Mouse (Mus musculus) CD4-positive, CD25-positive, alpha-beta regulatory T cell, adult 4 months (primary cell): Measurements from ENCODE around the gene Cct8l1. TPM values are rescaled to one million over a fixed set of nuclear protein-coding genes. Genes with fewer than 3 reads are reported as not detected.

ENCODE experiments used
- ATAC-seq: one replicate; pipeline ENCODE4 v1.8.0; 2017
- polyA plus RNA-seq, 2 experiments: library from polyadenylated mRNA; unstranded; fragments of 100-300 nt; shearing (Covaris generic); gene quantifications; one replicate each; pipeline ENCODE4 v1.2.1; 2017

Gene Cct8l1
- not detected for polyA plus RNA-seq

DNA sequence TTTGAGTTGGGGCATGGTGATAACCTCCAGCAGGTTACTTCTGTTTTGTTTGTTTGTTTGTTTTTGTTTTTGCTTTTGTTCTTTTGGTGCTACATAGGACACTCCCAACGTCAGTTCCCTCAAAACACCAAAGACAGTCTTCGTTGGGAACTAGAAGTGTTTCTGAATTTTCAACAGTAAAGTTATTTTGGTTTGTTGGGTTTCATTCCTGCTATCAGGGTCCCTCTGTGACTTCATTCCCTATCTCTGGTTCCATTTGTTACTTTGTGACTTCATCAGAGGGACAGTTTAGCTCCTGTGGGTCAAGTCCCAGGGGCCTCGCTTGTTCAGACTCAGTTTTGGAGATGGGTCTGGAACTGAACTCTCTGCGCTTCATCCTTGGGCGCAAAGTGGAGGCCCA, at the start of gene Cct8l1:
Gene Cct8l1 (plus strand): TSS at position 301 of the 400 bp plus-strand sequence.
- ATAC-seq: no peak

DNA sequence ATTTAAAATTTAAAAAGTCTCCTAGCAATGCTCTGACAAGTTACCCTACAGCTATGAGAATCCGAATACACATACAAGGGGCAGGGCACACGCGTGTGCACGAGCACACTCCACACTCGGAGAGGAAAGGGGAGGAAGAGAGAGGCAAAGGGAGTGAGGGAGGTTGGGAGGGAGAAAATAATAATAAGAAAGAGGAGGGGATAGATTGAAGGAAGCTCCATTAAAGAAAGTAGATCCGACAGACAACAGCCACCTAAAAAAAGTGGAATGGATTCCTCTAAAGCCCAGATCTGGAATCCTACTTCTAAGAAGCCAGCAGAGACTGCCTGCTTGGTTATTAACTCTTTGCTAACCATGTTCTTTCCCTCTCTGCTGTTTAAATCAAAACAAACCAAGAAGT, 43.8 kb upstream of the Cct8l1 start:
- ATAC-seq: no peak

DNA sequence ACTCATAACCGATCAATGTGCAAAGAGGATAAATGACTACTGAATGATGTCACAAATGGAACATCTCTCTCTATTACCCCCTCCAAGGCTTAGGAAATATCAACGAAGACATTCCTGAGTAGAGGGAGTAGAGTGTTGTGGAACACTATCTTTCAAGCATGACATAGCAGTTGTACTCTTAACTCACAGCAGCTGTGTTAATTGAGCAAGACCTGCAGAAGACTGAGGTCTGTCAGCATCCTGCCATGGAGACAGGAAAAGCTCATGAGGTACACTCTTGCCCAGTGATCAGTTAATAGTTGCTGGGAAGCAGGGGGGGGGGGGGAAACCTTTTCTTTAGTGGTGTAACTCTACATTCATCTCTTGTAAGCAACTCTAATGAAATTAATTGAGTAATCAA, 40.1 kb upstream of the Cct8l1 start:
- ATAC-seq: no peak

DNA sequence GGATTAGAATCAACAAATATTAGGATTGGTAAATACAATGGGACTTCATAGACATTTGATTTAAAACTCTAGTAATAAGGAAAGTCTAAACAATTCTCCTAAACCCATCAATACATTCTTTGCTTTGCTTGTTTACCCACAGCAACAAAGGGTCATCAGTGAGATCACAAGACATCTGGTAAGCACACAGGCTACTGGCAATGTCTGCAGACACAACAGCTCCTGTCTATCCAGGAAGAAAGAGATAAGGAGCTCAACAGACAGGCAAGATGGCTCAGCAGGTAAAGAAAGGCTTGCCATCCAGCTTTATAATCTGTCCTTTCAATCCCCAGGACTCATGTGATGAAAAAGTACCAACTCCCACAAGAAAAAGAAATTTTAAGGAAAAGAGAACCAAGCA, 37.0 kb upstream of the Cct8l1 start:
- no peak for ATAC-seq

DNA sequence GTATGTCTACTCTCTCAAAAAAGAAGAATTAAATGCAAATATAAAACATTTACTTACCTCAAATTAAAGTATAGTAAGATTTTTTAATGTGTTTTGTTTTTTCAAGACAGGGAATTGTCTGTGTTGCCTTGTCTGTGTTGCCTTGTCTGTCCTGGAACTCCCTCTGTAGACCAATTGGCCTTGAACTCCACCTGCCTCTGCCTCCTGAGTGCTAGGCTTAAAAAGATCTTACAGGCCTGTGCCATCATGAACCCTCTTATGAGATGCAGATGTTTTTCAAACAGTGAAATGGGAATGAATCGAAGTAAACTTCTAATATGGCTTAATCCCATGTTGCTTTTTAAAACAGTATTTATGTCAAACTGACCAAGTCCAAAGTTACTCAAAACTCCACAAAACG, 19.2 kb upstream of the Cct8l1 start:
- ATAC-seq: no peak

DNA sequence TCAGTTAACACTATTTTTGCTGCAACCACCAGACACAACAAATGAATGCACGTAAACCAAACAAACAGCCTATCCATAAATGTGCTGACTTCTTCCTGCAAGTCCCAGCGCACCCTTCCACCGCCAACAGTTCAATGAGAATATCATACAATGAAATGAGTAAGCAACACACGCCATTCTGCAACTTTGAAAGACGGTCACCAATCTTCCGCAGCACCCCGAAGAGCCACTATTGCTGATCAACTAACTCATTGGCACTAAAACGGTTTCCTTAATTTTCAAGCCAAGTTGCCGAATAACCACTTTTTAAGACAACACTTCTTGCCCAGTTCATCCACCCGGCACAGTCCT, 18.5 kb upstream of the Cct8l1 start:
- ATAC-seq: no peak

DNA sequence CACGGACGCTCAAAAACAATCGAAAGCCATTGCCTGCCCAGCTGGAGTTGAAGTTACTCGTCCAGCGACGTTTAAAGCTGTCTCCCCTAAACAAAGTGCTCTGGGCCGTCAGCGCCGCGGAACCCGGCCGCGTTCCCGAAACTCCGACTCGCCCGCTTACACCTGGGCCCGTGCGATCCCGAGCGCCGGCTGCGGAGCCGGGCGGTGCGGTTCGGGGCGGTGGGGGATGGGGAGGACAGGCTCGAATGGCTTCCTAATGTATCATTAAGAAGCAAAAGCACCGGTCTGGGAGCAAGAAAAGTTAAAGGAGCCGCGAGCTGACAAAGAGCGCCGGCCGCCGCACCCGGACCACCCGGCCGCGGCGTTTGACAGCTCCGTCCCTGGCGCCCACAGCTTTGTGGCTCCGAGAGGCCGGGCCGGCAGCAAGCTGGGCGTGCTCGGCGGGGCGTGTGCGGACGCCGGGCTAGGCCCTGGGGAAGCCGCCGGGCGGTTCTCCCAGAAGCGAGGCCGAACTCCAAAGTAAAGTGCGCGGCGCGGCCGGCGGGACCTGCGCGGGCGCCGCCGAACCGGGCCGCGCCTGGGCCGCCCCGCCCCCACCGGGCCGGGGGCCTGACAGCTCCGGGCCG, 18.0 kb upstream of the Cct8l1 start:
- ATAC-seq: peak; percentile 8

DNA sequence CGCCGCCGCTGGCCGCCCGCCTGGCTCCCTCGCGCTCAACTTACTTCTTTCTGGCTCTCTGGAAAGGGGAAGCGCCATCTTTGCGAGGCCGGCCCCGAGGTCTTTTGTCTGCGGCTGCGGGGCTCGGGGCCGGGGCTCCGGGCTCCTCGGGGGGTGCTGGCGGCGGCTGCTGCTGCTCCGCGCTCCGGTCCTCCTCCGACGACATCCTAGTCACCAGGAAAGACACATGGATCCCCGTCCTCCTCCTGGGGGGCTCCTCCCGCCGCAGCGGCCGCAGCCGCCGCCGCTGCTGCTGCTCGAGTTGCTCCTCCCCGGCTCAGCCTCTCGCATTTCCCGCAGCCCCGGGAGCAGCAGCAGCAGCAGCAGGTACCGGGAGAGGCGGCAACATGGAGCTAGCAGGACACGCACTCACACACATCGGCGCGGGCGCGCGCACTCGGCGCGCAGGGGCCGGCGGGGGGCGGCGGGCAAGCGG, 17.5 kb upstream of the Cct8l1 start, which contains the start of gene Kmt2c:
Gene Kmt2c (minus strand): TSS at position 438 of the 475 bp plus-strand sequence.
- peak; percentile 27 for ATAC-seq

DNA sequence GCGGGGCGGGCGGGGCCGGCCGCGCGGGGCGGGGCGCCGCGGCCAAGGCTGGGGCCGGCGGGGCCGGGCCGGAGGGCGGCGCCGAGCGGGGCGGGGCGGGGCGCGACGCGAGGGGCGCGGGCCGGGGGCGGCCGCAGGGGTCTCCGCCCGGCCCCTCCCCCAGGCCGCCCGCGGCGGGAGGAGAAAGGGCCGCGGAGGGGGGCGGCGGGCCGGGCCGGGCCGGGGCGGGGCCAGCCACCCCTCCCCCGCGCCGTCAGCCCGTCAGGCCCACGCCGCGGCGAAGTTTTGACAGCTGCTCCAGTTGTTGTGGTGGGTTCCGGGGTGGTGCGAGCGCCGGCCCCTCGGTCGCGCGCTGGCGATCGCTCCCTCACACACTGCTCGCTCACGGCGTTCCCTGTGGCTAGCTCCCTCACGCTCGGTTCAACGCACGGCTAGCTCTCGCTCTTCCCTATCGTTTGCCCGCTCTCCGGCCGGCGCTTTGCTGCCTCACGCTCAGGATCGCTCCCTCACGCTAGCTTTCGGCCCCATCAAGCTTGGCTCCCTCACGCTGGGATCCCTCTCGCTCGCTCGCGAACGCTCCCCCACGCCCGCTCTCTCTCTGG, 16.9 kb upstream of the Cct8l1 start:
- ATAC-seq: peak; percentile 55

DNA sequence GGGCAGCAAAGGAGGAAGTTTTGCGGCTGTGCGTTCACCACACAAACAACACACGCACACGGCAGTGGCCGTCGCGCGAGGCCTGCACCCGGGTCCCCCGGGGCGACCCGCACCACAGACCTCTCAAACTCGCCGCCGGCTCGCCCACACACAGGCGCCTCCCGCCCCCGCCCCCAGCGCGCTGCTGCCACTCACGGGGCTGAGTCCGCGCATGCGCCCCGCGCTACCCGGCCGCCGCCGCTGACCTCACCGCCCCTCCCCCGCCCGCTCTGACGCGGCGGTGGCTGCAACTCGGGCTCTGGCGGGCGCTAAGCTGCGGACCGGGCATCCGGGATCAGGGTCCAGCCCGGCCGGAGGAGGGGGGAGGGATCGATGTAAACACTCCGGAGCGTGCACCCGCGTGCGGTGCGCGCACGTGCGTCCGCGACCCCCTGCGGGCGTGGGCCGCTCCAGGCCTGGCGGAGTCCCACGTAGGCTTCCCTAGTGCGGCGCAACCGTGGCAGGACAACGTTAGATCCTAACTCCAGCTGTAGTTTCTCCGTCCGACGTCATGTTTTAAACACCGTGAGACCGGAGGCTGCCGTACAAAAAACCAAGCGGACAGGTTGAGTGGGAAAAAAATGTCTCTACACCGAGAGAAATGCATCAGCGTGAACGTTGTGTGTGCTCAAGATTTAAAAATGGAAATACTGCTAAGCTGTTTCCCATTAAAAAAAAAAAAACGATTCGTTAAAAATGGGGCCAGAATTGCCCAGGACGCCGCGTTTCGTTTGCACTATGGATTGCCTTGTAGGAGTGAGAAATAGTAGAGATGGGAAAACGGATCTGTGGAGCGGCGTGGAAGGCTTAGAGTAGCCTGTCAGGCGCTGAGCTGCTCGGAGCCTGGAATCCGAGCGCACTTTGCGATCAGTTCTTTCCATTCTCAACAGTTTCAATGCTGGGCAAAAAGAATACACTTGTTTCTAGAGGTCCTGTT, 16.2 kb upstream of the Cct8l1 start:
- peak; percentile 68 for ATAC-seq

DNA sequence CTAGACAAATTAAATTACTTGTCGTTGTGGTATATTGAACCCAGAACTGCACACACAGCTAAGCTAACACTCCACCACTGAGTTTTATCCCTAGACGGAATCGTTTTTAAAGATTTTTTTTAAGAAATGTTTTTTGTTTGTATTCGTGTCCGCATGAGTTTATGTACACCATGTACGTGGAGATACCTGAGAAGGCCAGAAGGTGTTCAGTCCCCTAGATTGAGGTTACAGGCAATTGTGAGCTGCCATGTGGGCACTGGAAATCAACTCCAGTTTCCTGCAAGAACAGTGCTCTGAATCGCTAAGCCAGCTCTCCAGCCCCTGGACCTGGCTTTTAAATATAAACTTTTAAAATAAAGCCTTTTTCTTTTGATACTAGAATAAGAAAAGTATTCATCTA, 15.2 kb upstream of the Cct8l1 start:
- no peak for ATAC-seq

DNA sequence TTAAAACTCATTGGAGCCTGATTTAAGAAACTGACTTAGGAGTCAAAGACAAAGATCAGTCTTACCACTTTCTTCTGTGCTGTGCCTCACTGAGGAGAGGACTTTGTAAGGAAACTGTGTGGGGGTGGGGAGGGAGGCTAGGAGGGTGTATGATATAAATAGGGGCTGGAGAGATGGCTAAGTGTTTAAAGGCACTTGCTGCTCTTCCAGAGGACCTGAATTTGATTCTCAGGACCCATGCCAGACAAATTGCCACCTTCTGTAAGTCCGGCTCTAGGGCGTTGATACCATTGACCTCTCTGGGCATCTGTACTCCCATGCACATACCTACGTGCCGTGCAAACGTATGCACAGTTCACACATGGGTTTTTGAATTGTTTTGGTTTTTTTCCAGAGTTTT, 9.8 kb upstream of the Cct8l1 start:
- ATAC-seq: no peak

DNA sequence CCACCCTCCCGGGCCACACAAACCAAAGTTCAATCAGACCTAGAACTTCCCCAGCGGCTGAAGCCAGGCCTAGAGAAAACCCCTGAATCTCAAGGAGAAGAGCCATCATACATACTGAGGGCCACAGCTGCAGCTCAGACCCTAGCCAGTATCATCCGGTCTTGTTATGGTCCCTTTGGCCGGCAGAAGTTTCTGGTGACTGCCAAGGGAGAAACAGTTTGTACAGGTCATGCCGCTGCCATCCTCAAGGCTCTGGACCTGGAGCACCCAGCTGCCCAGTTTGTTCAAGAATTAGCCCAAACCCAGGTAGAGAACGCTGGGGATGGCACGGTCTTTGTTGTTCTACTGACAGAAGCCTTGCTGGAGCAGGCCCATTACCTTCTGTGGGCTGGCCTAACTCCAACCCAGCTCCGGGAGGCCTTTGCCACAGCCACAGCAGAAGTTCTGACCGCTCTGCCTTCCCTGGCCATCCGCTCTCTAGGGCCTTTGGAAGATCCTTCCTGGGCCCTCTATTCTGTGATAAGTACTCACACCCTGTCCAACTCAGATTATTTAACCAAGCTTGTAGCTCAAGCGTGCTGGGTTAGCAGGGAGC, 531 bp downstream of the Cct8l1 start:
- no peak for ATAC-seq

DNA sequence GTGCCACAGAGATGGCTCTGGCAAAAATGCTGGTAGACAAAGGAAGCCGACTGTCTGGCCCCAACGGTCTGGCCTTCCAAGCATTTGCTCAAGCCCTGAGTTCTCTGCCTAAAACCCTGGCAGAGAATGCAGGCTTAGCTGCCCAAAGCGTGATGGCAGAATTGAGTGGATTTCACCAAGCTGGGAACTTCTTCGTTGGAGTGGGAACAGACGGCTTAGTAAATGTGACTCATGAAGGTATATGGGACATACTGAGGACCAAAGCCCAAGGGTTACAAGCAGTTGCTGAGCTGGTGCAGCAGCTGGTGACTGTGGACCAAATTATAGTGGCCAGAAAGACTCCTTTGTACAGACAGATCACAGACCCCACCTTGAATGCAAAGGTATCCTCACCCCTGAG, 1.7 kb downstream of the Cct8l1 start:
- no peak for ATAC-seq

DNA sequence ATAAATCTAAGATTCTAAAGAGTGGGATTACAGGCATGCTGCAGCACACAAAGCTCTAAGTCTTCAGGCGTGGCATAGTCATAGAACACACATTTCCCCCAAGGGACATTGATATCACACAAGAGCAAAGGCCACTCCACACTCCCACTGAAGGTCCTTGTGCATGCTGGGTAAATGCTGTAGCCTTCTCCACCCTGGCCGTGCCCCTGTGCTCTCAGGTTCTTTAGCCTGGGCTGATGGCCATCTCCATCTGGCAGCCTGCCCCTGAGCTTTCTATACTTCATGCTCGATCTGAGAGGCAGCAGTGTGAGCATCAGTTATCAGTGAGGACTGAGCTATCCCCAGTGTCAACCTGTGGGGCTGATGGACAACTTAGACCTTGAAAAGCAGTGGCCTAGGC, 4.0 kb downstream of the Cct8l1 start:
- no peak for ATAC-seq

DNA sequence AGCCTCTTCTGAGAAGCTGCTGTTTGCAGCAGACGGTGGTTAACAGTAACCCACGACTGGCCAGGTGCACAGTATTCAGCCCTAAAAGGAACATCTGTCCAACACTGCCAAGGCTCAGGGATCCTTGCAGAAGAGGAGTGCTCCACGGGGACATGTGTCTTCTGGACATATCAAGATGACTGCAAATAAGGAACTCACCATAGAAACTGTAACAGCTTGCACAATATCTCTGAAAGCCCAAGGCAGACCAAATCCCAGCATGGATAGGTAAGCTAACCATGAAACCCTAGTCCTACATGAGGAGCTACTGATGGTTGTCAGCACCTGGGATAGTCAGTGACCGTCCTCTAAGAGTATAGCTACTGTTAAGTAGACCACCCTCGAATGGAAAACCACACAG, 5.6 kb downstream of the Cct8l1 start:
- ATAC-seq: no peak

DNA sequence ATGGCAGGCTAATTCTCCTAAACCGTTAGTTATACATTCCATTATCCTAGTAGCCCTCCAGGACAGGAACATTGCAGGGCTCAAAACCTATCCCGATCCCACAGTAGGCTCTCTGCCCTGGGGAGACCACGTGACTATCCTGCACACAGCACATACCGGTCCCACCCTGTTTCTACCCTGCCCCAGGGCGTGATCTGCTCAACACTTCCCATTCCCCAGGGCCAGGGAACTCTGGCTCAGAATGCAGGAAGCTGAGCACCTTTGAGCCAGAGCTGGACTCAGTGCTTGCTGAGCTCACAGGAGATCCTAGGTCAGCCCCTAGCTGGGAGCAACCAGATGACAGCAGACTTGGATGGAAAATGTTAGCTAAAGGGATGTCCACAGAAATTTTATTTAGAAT, 10.2 kb downstream of the Cct8l1 start:
- no peak for ATAC-seq

DNA sequence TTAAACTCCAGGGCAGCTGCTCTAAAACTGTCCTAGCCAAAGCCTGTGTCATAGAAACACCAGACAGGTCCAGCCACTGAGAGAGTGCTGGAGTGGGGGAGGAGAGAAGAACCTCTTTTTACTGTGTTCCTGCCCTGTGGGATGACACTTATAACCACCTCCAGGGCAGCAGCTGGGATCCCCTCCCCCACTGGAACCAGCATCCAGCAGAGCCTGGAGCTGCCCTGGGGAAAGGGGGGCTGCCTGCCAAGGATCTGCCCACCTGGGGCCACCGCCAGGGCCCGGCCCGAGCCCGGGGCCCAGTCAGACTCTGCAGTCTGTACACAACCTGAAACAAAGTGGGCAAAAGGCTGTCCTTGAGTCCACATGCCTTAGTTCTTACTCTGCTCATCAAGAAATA, 11.1 kb downstream of the Cct8l1 start:
- ATAC-seq: no peak

DNA sequence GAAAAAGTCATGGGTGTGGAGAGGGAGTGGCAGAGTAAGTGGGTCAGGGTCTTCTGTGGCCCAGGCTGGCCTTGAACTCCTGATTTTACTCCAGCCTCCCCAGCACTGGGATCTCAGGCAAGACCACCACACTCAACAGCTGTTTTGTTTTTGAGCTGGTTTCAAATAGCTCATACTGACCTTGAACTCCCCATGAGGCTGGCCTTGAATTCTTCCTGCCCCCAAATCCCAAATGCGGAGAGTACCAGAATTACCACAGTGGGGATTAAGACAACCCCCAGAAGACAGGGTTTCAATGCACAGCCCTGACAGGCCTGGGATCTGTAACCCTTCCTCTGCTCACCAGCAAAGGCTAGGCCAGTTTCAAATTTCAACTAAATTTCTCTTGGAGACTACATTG, 12.1 kb downstream of the Cct8l1 start:
- no peak for ATAC-seq

DNA sequence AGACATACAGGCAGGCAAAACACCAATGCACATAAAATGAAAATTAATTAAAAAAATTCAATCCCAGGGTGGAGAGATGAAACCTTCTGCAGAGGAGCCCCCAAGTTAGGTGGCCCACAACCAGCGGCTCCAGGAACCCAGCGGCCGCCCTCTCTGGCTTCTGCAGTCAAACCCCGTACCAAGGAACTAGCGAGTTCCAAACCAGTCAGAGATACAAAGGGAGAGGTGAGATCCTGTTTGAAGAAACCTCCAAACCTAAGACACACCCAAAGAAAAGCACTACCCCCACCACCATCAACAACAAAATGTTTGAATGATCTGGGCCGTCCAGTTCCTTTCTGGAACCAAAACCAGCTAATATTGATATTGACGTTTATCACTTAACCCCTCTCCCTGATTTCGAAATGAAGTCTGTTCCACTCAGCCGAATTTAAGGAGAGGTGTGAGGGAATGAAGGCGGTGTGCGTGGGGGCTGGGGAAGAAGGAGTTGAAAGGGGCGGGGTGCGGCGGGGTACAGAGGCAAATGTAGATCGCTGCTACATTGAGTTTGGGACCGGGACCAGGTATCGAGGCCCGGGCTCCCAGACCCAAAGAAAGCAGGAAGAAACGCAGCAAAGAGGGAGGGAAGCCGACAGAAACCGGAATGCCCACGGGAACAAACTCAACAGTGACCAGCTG, 13.1 kb downstream of the Cct8l1 start:
- ATAC-seq: peak; percentile 32

DNA sequence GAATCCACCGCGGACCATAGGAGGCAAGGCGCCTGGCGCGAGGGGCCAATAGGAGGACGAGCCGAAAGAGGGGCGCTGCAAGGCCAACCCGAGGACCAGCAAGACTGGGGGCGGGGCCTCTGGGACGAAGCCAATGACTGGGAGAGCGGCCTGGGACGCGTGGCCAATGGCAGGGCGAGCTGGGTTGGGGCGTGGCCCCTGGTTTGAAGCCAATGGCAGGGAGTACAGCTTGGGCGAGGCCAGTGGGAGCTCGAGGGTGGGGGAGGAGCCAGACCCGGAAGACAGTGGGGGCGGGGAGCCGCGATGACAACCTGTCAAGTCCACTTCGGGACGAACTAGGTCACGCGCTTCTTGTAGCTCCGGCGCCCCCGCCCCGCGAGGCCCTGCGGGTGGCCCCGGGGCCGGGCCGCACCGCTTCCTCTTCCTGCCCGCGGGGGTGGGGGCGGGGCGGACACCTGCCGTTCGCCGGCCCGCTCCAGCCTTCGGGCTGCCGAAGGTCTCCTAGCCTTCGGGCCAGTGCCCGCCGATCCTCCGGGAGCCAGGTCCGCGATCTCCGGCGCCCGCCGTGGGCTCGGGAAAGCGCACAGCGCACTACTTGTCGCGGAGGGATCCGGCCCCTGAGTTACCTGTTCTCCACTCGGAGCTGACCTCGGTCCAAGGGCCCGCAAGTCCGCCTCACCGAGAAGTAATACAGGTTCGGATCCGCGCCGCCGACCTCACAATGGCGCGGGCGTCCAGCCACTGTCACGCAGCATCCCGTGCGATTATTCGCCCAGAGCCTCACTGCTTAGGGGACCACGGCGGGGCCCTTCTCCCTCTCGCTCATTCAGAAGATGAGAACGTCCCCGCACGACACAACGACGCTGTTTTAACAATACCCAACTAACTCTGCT, 13.9 kb downstream of the Cct8l1 start:
- ATAC-seq: peak; percentile 95
